Mouse (Mus musculus) lung, embryonic 16.5 days (tissue): ENCODE data around the gene Thnsl1. TPM values are rescaled to one million over a fixed set of nuclear protein-coding genes. Genes with fewer than 3 reads are reported as not detected.

Source experiments
- ATAC-seq: fragments of 200-750 bp; cut with Nextera tagmentation; 2 replicates; pipeline ENCODE4 v1.8.0; 2017; ENCODE audit warnings: low read depth, mild to moderate bottlenecking, moderate library complexity
- H3K27ac ChIP-seq: fragments of 300-500 bp; sonication (generic); 2 replicates; pipeline ENCODE4 v1.5.1; 2014; ENCODE audit warnings: mild to moderate bottlenecking, control low read depth, low read length
- H3K27me3 ChIP-seq: fragments of 300-500 bp; sonication (generic); 2 replicates; pipeline ENCODE4 v1.6.1; 2014; ENCODE audit warnings: low read depth, low read length, mixed read lengths; ENCODE audit not compliant: control insufficient read depth, insufficient read depth
- H3K36me3 ChIP-seq: fragments of 300-500 bp; sonication (generic); 2 replicates; pipeline ENCODE4 v1.6.1; 2014; ENCODE audit warnings: low read length; ENCODE audit not compliant: control insufficient read depth, insufficient read depth
- H3K4me1 ChIP-seq: fragments of 300-500 bp; sonication (generic); replicated peaks from 2 replicates; pipeline ENCODE4 v1.6.1; 2014; ENCODE audit warnings: low read length, mixed read lengths; ENCODE audit not compliant: control insufficient read depth, insufficient read depth
- H3K4me2 ChIP-seq: fragments of 300-500 bp; sonication (generic); 2 replicates; pipeline ENCODE4 v1.6.1; 2014; ENCODE audit warnings: low read depth, low read length, control low read depth
- H3K4me3 ChIP-seq: fragments of 300-500 bp; sonication (generic); 2 replicates; pipeline ENCODE4 v1.5.1; 2014; ENCODE audit warnings: mild to moderate bottlenecking, low read length, control low read depth
- H3K9ac ChIP-seq: fragments of 300-500 bp; sonication (generic); 2 replicates; pipeline ENCODE4 v1.6.1; 2014; ENCODE audit warnings: low read length, control low read depth
- H3K9me3 ChIP-seq: fragments of 300-500 bp; sonication (generic); 2 replicates; pipeline ENCODE4 v1.6.1; 2016; ENCODE audit warnings: low read length; ENCODE audit not compliant: control insufficient read depth
- WGBS: fragments of 180-500 bp; shearing (Covaris S2); extraction: QIAGEN DNeasy Blood & Tissue Kit; methylation state at CpG from one replicate; pipeline ENCODE4 v1.1.7; 2014; 5-methylcytosine and 5-hydroxymethylcytosine counted together
- polyA plus RNA-seq: library from polyadenylated mRNA; unstranded; fragments of >200 nt; fragmentation: Nextera tagmentation; extraction: Ambion mirVana; gene quantifications from 2 replicates; pipeline ENCODE4 v1.2.1, GENCODE M21; 2015

Thnsl1 gene
- polyA plus RNA-seq, 1 experiment from 2014 or later, result 6.9 TPM

DNA sequence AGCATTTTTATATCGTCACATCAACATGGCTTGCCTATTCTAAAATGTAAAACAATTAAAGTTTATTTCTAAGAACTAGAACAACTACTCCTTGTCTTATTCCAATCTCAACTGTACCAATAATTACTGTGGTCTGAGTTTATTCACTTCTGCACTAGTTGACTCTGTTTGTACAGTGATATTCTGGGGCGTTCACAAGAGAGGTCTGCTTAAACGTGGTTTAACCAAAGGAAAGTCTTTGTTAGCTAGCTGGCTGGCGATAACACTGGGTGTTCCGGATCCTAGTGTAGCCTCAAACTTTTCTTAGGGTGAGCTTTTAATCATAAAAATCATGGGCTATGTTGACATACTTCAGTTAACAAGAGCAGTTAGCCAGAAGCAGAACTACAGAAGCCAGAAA, 10.3 kb upstream of the Thnsl1 start:
- Histone ChIP-seq H3K27ac (no peak overlapping the region), H3K36me3 (no peaks in the 10 kb centered on the region), H3K27me3 (no peaks in the 10 kb centered on the region), H3K9me3 (no peaks in the 10 kb centered on the region), H3K4me2 (no peak overlapping the region), H3K4me1 (no peaks in the 10 kb centered on the region), H3K4me3 (no peak overlapping the region), H3K9ac (no peak overlapping the region)
- ATAC-seq, result no peak
- 71% methylated on average over 5 of the region's 5 CpGs for WGBS

DNA sequence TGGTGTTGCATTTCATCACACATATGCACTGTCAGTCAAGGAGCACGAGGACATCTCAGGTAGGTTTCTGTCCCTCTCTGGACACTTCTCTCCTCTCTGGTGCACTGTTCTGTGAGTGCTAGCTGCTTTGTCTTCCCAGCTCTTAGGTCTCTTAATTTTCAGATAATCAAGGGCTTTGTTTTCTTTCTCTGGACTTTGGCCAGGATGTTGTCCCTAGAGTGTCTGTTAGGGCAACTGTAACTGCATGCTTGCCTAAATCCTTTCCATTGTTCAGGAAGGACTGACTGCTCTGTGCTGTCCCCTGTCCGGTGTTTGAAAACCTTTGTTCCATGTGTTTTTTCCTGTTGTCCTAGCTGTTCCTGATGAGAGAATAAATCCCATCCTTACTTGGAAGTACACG, 6.5 kb upstream of the Thnsl1 start:
- no peak for ATAC-seq
- WGBS, result 41% methylated on average over 3 of the region's 3 CpGs
- Histone ChIP-seq H3K36me3 (no peaks in the 10 kb centered on the region), H3K4me3 (no peak overlapping the region), H3K27me3 (no peaks in the 10 kb centered on the region), H3K27ac (no peak overlapping the region), H3K9ac (no peak overlapping the region), H3K4me2 (no peak overlapping the region), H3K4me1 (no peaks in the 10 kb centered on the region), H3K9me3 (no peaks in the 10 kb centered on the region)

DNA sequence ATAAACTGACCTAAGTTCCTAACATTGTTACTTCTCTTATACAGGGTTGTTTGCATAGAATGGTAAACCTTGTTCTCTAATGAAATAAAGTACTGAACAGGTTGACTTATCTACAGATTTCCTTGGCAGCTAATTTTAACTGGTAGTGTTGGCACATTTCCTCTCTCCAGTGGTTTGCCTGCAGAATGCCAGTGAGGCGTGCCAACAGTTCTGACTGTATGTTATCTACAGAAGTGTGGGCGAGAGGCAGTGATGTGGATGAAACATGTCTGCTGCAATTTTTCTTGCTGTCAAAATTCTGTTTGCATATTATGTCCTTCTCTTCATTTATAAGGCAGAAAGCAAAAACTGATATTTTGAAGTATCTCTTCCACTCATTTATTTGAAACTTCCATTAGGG, 2.8 kb upstream of the Thnsl1 start:
- Histone ChIP-seq H3K4me1 (peaks cover 3% of the 10 kb centered on the region; the same call in 1 of the 2 replicates), H3K9ac (no peak overlapping the region), H3K27ac (no peak overlapping the region), H3K4me3 (no peak overlapping the region), H3K9me3 (no peaks in the 10 kb centered on the region), H3K27me3 (no peaks in the 10 kb centered on the region), H3K4me2 (no peak overlapping the region), H3K36me3 (no peaks in the 10 kb centered on the region)
- 56% methylated on average over 2 of the region's 2 CpGs for WGBS
- ATAC-seq, result no peak

DNA sequence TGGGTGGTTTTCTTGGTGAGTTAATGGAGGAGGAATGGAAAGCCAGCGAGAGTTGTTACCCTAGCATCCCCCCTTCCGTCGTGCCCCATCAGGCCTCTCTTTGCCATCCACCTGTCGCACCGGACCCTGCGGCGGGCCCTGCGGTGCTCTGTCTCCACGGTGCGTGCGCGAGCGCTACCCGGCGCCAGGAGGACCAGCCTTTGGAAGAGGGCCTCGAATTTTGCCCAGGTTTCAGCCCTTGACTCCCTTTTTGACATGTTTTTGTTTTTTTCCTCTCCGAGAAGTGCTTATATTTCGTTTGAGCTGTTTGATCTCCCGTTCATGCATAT, 271 bp downstream of the Thnsl1 start:
- Histone ChIP-seq H3K27ac (peak overlapping the region; percentile 78), H3K4me1 (peaks cover 3% of the 10 kb centered on the region; the same call in 1 of the 2 replicates), H3K9me3 (no peaks in the 10 kb centered on the region), H3K27me3 (no peaks in the 10 kb centered on the region), H3K4me3 (peak overlapping the region; percentile 79), H3K9ac (peak overlapping the region; percentile 76), H3K36me3 (no peaks in the 10 kb centered on the region), H3K4me2 (peak overlapping the region; percentile 87)
- ATAC-seq, result peak; percentile 81
- WGBS, result under 1% methylated on average over 19 of the region's 19 CpGs

DNA sequence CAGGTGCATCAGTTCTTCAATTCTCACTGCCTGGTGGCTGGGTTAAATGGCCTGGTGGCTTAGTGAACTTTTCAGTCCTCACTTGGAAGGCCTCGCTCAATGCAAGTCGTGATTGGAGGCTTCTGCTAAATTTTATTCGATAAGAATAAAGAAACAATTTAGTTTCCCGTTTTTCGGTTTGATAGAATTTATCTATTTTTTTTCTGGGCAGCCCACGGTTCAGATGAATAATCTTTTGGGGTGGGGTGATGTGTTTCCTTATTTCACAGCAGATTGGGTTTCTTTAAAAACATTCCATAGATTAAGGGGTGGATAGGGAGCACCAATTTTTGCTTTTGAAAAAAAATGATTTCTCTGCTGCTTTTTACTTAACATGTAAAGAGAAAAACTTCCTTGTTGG, 754 bp downstream of the Thnsl1 start:
- WGBS, result 43% methylated on average over 6 of the region's 6 CpGs

DNA sequence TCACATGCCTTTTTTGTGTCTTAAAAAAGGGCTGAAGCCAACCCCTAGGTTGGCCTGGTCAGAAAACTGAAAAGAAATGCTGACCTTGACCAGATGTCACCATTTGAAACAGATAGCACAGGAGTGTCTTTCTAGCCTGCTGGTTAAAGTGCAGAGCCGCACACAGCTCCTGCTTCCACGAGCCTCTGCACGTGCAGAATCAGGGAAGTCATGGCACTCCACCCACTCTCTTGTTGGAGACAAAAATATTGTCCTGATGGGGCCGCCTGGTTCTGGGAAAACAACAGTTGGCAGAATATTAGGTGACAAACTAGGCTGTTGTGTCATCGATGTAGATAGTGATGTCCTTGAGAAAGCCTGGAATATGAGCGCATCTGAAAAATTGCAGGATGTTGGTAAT, 5.8 kb downstream of the Thnsl1 start:
- ATAC-seq, result no peak
- WGBS, result 73% methylated on average over 6 of the region's 6 CpGs
- Histone ChIP-seq H3K36me3 (no peaks in the 10 kb centered on the region; the same call in 1 of the 2 replicates), H3K9me3 (no peaks in the 10 kb centered on the region), H3K27me3 (no peaks in the 10 kb centered on the region), H3K9ac (no peak overlapping the region), H3K27ac (no peak overlapping the region), H3K4me1 (no peaks in the 10 kb centered on the region), H3K4me3 (no peak overlapping the region), H3K4me2 (no peak overlapping the region)

More for the DNA sequence above, 754 bp downstream of the Thnsl1 start:
- no peak for ATAC-seq
- Histone ChIP-seq H3K4me2 (peak overlapping the region; percentile 87), H3K4me3 (peak overlapping the region; percentile 79), H3K27ac (peak overlapping the region; percentile 78; the same call in 1 of the 2 replicates), H3K9me3 (no peaks in the 10 kb centered on the region), H3K9ac (peak overlapping the region; percentile 76), H3K36me3 (no peaks in the 10 kb centered on the region), H3K4me1 (peaks cover 3% of the 10 kb centered on the region; the same call in 1 of the 2 replicates), H3K27me3 (no peaks in the 10 kb centered on the region)

DNA sequence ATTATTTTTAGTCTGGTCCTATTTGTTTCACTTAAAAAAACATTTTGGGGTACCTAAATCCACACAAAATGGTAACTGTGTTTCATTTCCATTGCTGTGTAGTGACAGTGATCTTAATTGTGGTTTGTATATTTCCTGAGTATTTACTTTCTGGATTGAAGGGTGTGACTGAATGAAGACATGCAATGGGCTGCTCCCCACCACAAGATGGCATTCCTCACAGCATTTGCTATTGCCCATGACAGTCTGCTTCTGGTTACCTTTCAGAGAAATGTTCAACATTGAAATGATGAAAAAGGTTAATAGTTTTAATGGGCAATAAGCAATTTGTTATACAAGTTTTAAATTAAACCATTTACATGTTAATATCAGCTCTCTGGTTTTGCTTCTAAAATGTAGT, 8.8 kb downstream of the Thnsl1 start:
- Histone ChIP-seq H3K9ac (no peak overlapping the region), H3K27ac (no peak overlapping the region), H3K9me3 (no peaks in the 10 kb centered on the region), H3K4me3 (no peak overlapping the region), H3K27me3 (no peaks in the 10 kb centered on the region), H3K36me3 (no peaks in the 10 kb centered on the region; the same call in 1 of the 2 replicates), H3K4me1 (no peaks in the 10 kb centered on the region), H3K4me2 (no peak overlapping the region)
- ATAC-seq, result no peak

DNA sequence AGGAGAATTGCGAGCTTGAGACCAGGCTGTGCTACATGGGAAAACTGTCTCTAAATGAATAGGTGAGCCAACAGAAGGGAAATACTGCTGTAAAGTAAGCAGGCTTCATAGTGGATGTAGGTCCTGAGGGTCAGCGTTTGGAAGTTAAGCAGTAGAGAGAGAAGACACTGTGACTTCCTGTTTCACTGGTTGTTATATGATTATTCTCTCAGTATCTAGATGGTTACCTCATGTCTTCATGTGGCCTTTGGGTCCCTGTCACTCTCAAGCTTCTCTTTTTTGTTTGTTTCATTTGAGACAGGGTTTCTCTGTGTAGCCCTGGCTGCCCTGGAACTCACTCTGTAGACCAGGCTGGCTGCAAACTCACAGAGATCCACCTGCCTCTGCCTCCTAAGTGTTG, 9.8 kb downstream of the Thnsl1 start:
- H3K36me3 ChIP-seq, result no peaks in the 10 kb centered on the region; the same call in 1 of the 2 replicates
- 89% methylated on average over 2 of the region's 2 CpGs for WGBS
- no peak for ATAC-seq
- H3K4me1 ChIP-seq, result no peaks in the 10 kb centered on the region
- no peaks in the 10 kb centered on the region for H3K27me3 ChIP-seq
- H3K27ac ChIP-seq, result no peak overlapping the region
- H3K4me2 ChIP-seq, result no peak overlapping the region
- no peak overlapping the region for H3K4me3 ChIP-seq
- no peaks in the 10 kb centered on the region for H3K9me3 ChIP-seq
- H3K9ac ChIP-seq, result no peak overlapping the region

DNA sequence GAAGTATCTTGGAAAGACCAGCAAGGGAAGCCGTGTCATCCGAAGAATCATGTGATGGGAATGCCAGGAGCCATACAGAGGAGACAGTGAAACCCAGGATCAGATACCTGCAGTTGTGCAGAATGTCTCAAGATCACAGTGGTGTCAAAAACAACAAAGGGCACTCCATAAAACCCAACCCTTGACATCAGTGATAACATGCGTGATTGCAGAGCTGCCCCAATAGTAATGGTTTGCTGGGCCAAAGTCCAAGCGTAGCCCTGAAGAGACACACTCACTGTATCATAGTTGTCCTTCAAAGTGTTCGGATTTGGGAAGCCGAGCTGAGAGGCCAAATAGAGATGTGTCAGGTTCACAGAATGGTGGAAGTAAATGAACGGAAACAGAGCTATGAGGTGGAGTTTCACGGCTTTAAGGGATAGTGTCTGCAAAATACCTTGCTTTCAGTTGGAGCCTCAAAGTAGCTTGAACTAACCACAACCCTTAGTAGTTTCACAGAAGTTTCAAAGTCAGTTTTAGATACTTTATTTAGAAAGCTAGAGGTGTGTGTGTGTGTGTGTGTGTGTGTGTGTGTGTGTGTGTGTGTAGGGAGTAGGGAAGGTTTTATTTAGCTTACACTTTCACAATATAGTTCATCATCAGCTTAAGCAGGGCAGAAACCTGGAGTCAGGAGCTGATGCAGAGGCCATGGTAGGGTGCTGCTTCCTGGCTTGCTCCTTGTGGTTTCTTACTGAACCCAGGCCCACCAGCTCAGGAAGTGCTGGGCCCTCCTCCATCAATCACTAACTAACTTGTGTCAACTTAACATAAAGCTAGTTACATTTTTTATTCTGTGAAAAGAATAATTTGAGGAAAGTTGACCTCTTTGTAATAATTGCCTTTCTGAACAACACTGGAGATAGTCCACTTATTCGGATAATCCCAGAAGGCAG, 17.2 kb downstream of the Thnsl1 start:
- no peaks in the 10 kb centered on the region for H3K4me1 ChIP-seq
- no peak overlapping the region for H3K4me2 ChIP-seq
- ATAC-seq, result no peak
- H3K4me3 ChIP-seq, result no peak overlapping the region
- 84% methylated on average over 9 of the region's 9 CpGs for WGBS
- no peaks in the 10 kb centered on the region for H3K9me3 ChIP-seq
- no peak overlapping the region for H3K9ac ChIP-seq
- H3K27ac ChIP-seq, result no peak overlapping the region
- no peaks in the 10 kb centered on the region for H3K36me3 ChIP-seq
- H3K27me3 ChIP-seq, result no peaks in the 10 kb centered on the region
